Mouse (Mus musculus): ENCODE data around the gene Moxd1. TPM values are rescaled to one million over a fixed set of nuclear protein-coding genes. Genes with fewer than 3 reads are reported as not detected.

The Moxd1 gene
- polyA plus RNA-seq, 1 experiment, result 0.06 TPM

DNA sequence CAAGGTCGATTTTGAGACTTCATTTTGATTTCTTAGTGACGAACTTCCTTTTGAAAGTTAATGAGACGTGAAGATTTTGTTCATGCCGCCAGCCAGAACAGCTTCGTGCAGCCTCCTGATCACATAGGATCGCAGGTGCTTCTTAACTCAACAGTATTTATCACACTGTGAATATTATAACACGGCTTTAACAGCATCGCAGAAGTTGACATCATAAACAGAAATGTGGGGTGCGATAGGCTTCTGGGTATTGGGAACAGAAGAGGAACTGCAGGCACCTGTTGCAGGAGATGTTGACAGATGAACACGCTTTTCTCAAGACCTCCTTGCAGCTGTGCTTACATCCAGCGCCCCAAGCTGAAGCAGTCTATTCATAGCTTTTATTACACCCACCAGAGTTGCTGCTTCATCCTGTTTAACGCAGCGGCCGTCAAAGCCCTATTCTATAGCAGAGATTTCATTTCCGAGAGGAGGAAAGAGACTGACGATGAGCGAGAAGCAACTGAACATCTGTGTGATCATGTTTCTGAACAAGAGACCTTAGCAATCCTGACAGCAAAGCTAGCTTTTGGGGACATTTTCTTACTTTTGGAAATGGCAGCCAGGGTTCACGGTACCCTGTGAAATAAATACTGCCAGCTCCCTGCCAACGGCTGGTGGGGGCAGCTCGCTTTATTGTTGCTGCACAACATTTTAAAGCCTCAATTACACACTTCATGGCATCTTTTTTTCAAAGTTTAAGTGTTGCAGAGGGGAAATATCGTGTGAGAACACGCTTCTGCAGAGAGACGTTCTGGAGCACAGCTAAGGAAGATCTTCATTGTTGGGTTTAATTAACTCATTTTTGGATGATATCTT, 12.3 kb downstream of the Moxd1 start:
- 33% methylated on average over 23 of the region's 23 CpGs for WGBS
- no peak for DNase-seq
- no peaks in the 10 kb centered on the region for H3K36me3 ChIP-seq (ENCODE audit: control insufficient read depth, insufficient read depth, low read length)
- TF ChIP-seq POLR2A (IDR thresholded peaks at IDR 0.05; ENCODE audit: low read depth, low read length) (no peak), CTCF (conservative IDR thresholded peaks at IDR 0.05; ENCODE audit: insufficient read depth, insufficient read length, low read depth, low read length) (no peak)
- no peak overlapping the region for H3K4me3 ChIP-seq (ENCODE audit: insufficient read depth, low read depth, low read length)
- no peak overlapping the region for H3K27ac ChIP-seq (ENCODE audit: insufficient read depth, low read depth, low read length)
- H3K27me3 ChIP-seq (replicated peaks; ENCODE audit: control insufficient read depth, insufficient read depth, low read length), result no peaks in the 10 kb centered on the region
- H3K4me1 ChIP-seq (ENCODE audit: control insufficient read depth, insufficient read depth, low read length), result no peaks in the 10 kb centered on the region

DNA sequence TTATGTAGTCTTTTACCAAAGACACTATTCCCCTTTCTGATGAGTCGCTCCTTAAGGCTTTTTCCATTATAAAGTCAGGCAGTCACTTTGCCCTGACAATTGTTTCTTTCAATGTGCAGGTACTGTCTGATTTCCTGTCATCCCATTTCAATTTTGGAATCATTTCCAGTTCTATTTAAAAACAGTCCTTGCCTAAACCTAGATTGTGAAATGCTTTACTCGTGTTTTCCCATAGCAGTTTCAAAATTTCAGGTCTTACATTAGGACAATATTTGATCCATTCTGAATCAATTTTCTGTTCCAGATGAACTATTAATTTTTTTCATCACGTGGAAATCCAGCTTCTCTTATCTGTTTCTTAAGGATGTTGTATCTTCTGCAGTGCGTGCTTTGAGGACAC, 23.5 kb downstream of the Moxd1 start:
- Histone ChIP-seq H3K36me3 (ENCODE audit: control insufficient read depth, insufficient read depth, low read length) (no peaks in the 10 kb centered on the region), H3K27ac (ENCODE audit: insufficient read depth, low read depth, low read length) (no peak overlapping the region), H3K4me1 (ENCODE audit: control insufficient read depth, insufficient read depth, low read length) (no peaks in the 10 kb centered on the region), H3K27me3 (replicated peaks; ENCODE audit: control insufficient read depth, insufficient read depth, low read length) (no peaks in the 10 kb centered on the region), H3K4me3 (ENCODE audit: insufficient read depth, low read depth, low read length) (no peak overlapping the region)
- no peak for TF ChIP-seq CTCF (conservative IDR thresholded peaks at IDR 0.05; ENCODE audit: insufficient read depth, insufficient read length, low read depth, low read length)
- TF ChIP-seq POLR2A (IDR thresholded peaks at IDR 0.05; ENCODE audit: low read depth, low read length), result no peak
- 87% methylated on average over 4 of the region's 4 CpGs for WGBS
- no peak for DNase-seq

GRCm38 (mm10) chr10:24248116-24248515, 24.8 kb downstream of the Moxd1 start:
- H3K27me3 ChIP-seq (replicated peaks; ENCODE audit: control insufficient read depth, insufficient read depth, low read length), result no peaks in the 10 kb centered on the region
- H3K4me1 ChIP-seq (ENCODE audit: control insufficient read depth, insufficient read depth, low read length), result no peaks in the 10 kb centered on the region
- DNase-seq, result no peak
- no peak overlapping the region for H3K27ac ChIP-seq (ENCODE audit: insufficient read depth, low read depth, low read length)
- TF ChIP-seq POLR2A (IDR thresholded peaks at IDR 0.05; ENCODE audit: low read depth, low read length) (no peak), CTCF (conservative IDR thresholded peaks at IDR 0.05; ENCODE audit: insufficient read depth, insufficient read length, low read depth, low read length) (no peak)
- no peak overlapping the region for H3K4me3 ChIP-seq (ENCODE audit: insufficient read depth, low read depth, low read length)
- H3K36me3 ChIP-seq (ENCODE audit: control insufficient read depth, insufficient read depth, low read length), result no peaks in the 10 kb centered on the region

DNA sequence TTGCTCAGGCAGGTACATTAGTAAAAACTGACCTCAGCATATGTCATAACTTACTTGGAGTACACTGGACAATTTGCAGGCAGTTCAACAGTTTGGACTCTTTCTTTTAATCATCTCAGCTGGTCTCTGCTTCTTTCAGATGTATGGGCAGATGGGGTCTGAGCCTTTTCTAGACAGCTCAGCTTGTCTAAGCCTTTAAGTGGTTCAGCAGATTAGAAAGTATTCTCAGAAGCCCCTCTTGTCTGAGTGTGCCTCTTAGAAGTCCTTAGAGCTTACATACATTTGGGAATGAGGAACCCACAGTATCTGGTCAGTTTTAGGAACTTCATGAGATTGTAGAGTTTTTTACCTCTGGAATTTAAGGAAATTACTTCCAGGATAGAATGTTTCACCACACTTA, 28.3 kb downstream of the Moxd1 start:
- H3K36me3 ChIP-seq (ENCODE audit: control insufficient read depth, insufficient read depth, low read length), result no peaks in the 10 kb centered on the region
- H3K4me3 ChIP-seq (ENCODE audit: insufficient read depth, low read depth, low read length), result no peak overlapping the region
- H3K27me3 ChIP-seq (replicated peaks; ENCODE audit: control insufficient read depth, insufficient read depth, low read length), result no peaks in the 10 kb centered on the region
- no peak for TF ChIP-seq CTCF (conservative IDR thresholded peaks at IDR 0.05; ENCODE audit: insufficient read depth, insufficient read length, low read depth, low read length)
- no peak for TF ChIP-seq POLR2A (IDR thresholded peaks at IDR 0.05; ENCODE audit: low read depth, low read length)
- no peak overlapping the region for H3K27ac ChIP-seq (ENCODE audit: insufficient read depth, low read depth, low read length)
- H3K4me1 ChIP-seq (ENCODE audit: control insufficient read depth, insufficient read depth, low read length), result no peaks in the 10 kb centered on the region
- DNase-seq, result no peak

- Histone ChIP-seq H3K27me3 (replicated peaks; ENCODE audit: control insufficient read depth, insufficient read depth, low read length) (no peaks in the 10 kb centered on the region), H3K4me3 (ENCODE audit: insufficient read depth, low read depth, low read length) (no peak overlapping the region), H3K27ac (ENCODE audit: insufficient read depth, low read depth, low read length) (no peak overlapping the region), H3K4me1 (ENCODE audit: control insufficient read depth, insufficient read depth, low read length) (no peaks in the 10 kb centered on the region), H3K36me3 (ENCODE audit: control insufficient read depth, insufficient read depth, low read length) (no peaks in the 10 kb centered on the region)
- 61% methylated on average over 7 of the region's 7 CpGs for WGBS
- TF ChIP-seq CTCF (conservative IDR thresholded peaks at IDR 0.05; ENCODE audit: insufficient read depth, insufficient read length, low read depth, low read length), result no peak
- TF ChIP-seq POLR2A (IDR thresholded peaks at IDR 0.05; ENCODE audit: low read depth, low read length), result no peak
- no peak for DNase-seq
These were observed 34.8 kb downstream of the Moxd1 start for GRCm38 (mm10) chr10:24258150-24258549.

GRCm38 (mm10) chr10:24258885-24259284, 35.6 kb downstream of the Moxd1 start:
- no peak for DNase-seq
- Histone ChIP-seq H3K4me1 (ENCODE audit: control insufficient read depth, insufficient read depth, low read length) (no peaks in the 10 kb centered on the region), H3K27ac (ENCODE audit: insufficient read depth, low read depth, low read length) (no peak overlapping the region), H3K4me3 (ENCODE audit: insufficient read depth, low read depth, low read length) (no peak overlapping the region), H3K36me3 (ENCODE audit: control insufficient read depth, insufficient read depth, low read length) (no peaks in the 10 kb centered on the region), H3K27me3 (replicated peaks; ENCODE audit: control insufficient read depth, insufficient read depth, low read length) (no peaks in the 10 kb centered on the region)
- TF ChIP-seq CTCF (conservative IDR thresholded peaks at IDR 0.05; ENCODE audit: insufficient read depth, insufficient read length, low read depth, low read length), result no peak
- WGBS, result 35% methylated on average over 3 of the region's 3 CpGs

DNA sequence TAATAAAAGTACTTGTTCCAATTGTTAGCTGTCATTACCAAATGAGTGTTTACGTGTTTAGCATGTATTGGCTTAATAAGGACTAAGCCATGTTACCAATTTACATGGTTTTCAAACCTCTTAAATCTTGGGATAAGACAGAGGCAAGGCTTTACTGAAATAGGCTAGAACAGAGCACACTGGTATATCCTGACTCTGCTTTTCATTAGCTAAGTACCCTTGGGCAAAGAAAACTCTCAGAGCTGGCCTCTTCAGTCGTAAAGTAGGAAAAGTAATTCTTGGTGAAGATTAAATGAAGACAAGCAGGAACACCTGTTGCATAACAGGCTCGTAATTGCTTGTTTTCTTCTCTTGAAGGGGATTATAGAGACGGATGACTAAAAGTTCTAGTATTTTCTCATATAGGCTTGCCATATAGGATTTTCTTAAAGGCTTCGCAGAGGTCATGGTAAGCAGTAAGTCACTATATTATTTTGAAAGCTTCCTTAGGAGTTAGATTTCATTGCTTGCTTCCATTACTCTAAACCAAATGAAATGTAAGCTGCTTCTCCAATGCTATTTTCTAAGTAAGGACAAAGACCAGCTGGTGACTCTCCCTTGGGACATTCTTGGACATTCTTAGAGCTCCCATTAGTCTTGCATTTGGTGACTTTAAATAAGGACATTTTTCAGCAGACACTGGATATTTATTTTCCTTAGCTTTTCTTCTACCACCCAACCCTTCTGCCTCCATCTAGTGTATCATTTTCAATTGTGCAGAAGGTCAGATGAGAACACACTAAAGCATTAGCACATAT, 36.7 kb downstream of the Moxd1 start:
- DNase-seq, result peak; percentile 23
- no peaks in the 10 kb centered on the region for H3K4me1 ChIP-seq (ENCODE audit: control insufficient read depth, insufficient read depth, low read length)
- TF ChIP-seq POLR2A (IDR thresholded peaks at IDR 0.05; ENCODE audit: low read depth, low read length) (no peak), CTCF (conservative IDR thresholded peaks at IDR 0.05; ENCODE audit: insufficient read depth, insufficient read length, low read depth, low read length) (no peak)
- H3K27me3 ChIP-seq (replicated peaks; ENCODE audit: control insufficient read depth, insufficient read depth, low read length), result no peaks in the 10 kb centered on the region
- no peak overlapping the region for H3K4me3 ChIP-seq (ENCODE audit: insufficient read depth, low read depth, low read length)
- WGBS, result 76% methylated on average over 5 of the region's 5 CpGs
- H3K27ac ChIP-seq (ENCODE audit: insufficient read depth, low read depth, low read length), result no peak overlapping the region
- H3K36me3 ChIP-seq (ENCODE audit: control insufficient read depth, insufficient read depth, low read length), result no peaks in the 10 kb centered on the region
